Mouse (Mus musculus) R1 (cell line): ENCODE data around the gene Cd151.

Experiments
- DNase-seq: peaks from one replicate; pipeline ENCODE4 v3.0.0-alpha.2; 2018; ENCODE audit warnings: low read depth, low spot score

Cd151 gene

GRCm38 (mm10) chr7:141457986-141458660 lies 9.1 kb upstream of the Cd151 start:
- DNase-seq: no peak

GRCm38 (mm10) chr7:141458661-141459060 lies 8.5 kb upstream of the Cd151 start:
- DNase-seq: no peak

GRCm38 (mm10) chr7:141459301-141459711 lies 7.9 kb upstream of the Cd151 start:
- peak; percentile 78 for DNase-seq

- no peak for DNase-seq
Measured at GRCm38 (mm10) chr7:141460001-141460390, 7.2 kb upstream of the Cd151 start.

GRCm38 (mm10) chr7:141460391-141461113 lies 6.6 kb upstream of the Cd151 start, which contains the start of gene Cracr2b:
TSS of gene Cracr2b (plus strand) at chr7:141461094.
- DNase-seq: no peak

- DNase-seq: no peak
Measured at GRCm38 (mm10) chr7:141461521-141462332, 5.5 kb upstream of the Cd151 start.

GRCm38 (mm10) chr7:141462333-141462821 lies 4.8 kb upstream of the Cd151 start:
- DNase-seq: no peak

- DNase-seq: no peak
Measured at GRCm38 (mm10) chr7:141463824-141464602, 3.2 kb upstream of the Cd151 start.

- no peak for DNase-seq
Measured at GRCm38 (mm10) chr7:141464603-141465201, 2.5 kb upstream of the Cd151 start.

- no peak for DNase-seq
Measured at GRCm38 (mm10) chr7:141465388-141466044, 1.7 kb upstream of the Cd151 start.

GRCm38 (mm10) chr7:141466045-141466394 lies 1.2 kb upstream of the Cd151 start:
- DNase-seq: no peak

- no peak for DNase-seq
Measured at GRCm38 (mm10) chr7:141466607-141467148, 514 bp upstream of the Cd151 start.

- peak; percentile 62 for DNase-seq
Measured at GRCm38 (mm10) chr7:141468164-141468521, 951 bp downstream of the Cd151 start.

GRCm38 (mm10) chr7:141468522-141469211 lies 1.5 kb downstream of the Cd151 start:
- DNase-seq: peak; percentile 95

- DNase-seq: no peak
Measured at GRCm38 (mm10) chr7:141469352-141469751, 2.2 kb downstream of the Cd151 start.

- no peak for DNase-seq
Measured at GRCm38 (mm10) chr7:141469901-141470636, 2.9 kb downstream of the Cd151 start.

- no peak for DNase-seq
Measured at GRCm38 (mm10) chr7:141470637-141470944, 3.4 kb downstream of the Cd151 start.

GRCm38 (mm10) chr7:141471236-141471635 lies 4.0 kb downstream of the Cd151 start:
- no peak for DNase-seq

- no peak for DNase-seq
Measured at GRCm38 (mm10) chr7:141472226-141472625, 5.0 kb downstream of the Cd151 start.
